Mouse (Mus musculus) forebrain, embryonic 13.5 days (tissue): ENCODE data around the gene Btbd11. TPM values are rescaled to one million over a fixed set of nuclear protein-coding genes. Genes with fewer than 3 reads are reported as not detected.

ENCODE experiments used
- ATAC-seq: fragments of 200-750 bp; cut with Nextera tagmentation; 2 replicates; pipeline ENCODE4 v1.8.0; 2017
- H3K27ac ChIP-seq: fragments of 300-500 bp; sonication (generic); 2 replicates; pipeline ENCODE4 v1.5.1; 2015; ENCODE audit warnings: inconsistent platforms, mild to moderate bottlenecking, moderate library complexity
- H3K27me3 ChIP-seq: fragments of 300-500 bp; sonication (generic); 2 replicates; pipeline ENCODE4 v1.6.1; 2015; ENCODE audit warnings: mild to moderate bottlenecking, inconsistent platforms
- H3K36me3 ChIP-seq: fragments of 300-500 bp; sonication (generic); 2 replicates; pipeline ENCODE4 v1.6.1; 2015; ENCODE audit warnings: mild to moderate bottlenecking, inconsistent platforms; ENCODE audit not compliant: poor library complexity, severe bottlenecking
- H3K4me1 ChIP-seq: fragments of 300-500 bp; sonication (generic); 2 replicates; pipeline ENCODE4 v1.6.1; 2015; ENCODE audit warnings: inconsistent platforms
- H3K4me2 ChIP-seq: fragments of 300-500 bp; sonication (generic); 2 replicates; pipeline ENCODE4 v1.6.1; 2015; ENCODE audit warnings: inconsistent platforms, mild to moderate bottlenecking, moderate library complexity
- H3K4me3 ChIP-seq: fragments of 300-500 bp; sonication (generic); 2 replicates; pipeline ENCODE4 v1.5.1; 2015; ENCODE audit warnings: mild to moderate bottlenecking, inconsistent platforms
- H3K9ac ChIP-seq: fragments of 300-500 bp; sonication (generic); 2 replicates; pipeline ENCODE4 v1.6.1; 2015; ENCODE audit warnings: mild to moderate bottlenecking, inconsistent platforms
- H3K9me3 ChIP-seq: fragments of 300-500 bp; sonication (generic); replicated peaks from 2 replicates; pipeline ENCODE4 v1.6.1; 2016; ENCODE audit warnings: inconsistent platforms
- WGBS: fragments of 180-500 bp; shearing (Covaris S2); methylation state at CpG from one replicate; pipeline ENCODE4 v1.1.7; 2015; 5-methylcytosine and 5-hydroxymethylcytosine counted together
- polyA plus RNA-seq: library from polyadenylated mRNA; unstranded; fragments of >200 nt; fragmentation: Nextera tagmentation; extraction: Ambion mirVana; gene quantifications from 2 replicates; pipeline ENCODE4 v1.2.1, GENCODE M21; 2015

Btbd11 gene
- polyA plus RNA-seq = 4.5 and 7.7 TPM in 2 replicates

- H3K9ac ChIP-seq = peak within 1 kb of the TSS; percentile 75
- WGBS = under 1% methylated on average over 46 of the region's 46 CpGs
- peak within 1 kb of the TSS; percentile 99 for H3K4me2 ChIP-seq
- no peaks in the 10 kb centered on the region for H3K36me3 ChIP-seq
- H3K4me1 ChIP-seq = peaks cover 32% of the 10 kb centered on the region
- H3K27me3 ChIP-seq = peaks cover 24% of the 10 kb centered on the region; the same call in 1 of the 2 replicates
- H3K9me3 ChIP-seq = no peaks in the 10 kb centered on the region
- peak within 1 kb of the TSS; percentile 62 for H3K4me3 ChIP-seq
- ATAC-seq = peak; percentile 95
- no peak within 1 kb of the TSS; the same call in 1 of the 2 replicates for H3K27ac ChIP-seq
Measured at GRCm38 (mm10) chr10:85386605-85387218, at the start of gene Btbd11. TSS of gene Btbd11 (plus strand) at chr10:85386814.

GRCm38 (mm10) chr10:85338733-85339132 is 47.9 kb upstream of the Btbd11 start:
- Histone ChIP-seq H3K4me3 (no peak overlapping the region), H3K4me2 (no peak overlapping the region), H3K4me1 (no peaks in the 10 kb centered on the region), H3K9ac (no peak overlapping the region), H3K36me3 (no peaks in the 10 kb centered on the region), H3K9me3 (peaks cover 5% of the 10 kb centered on the region; the same call in 1 of the 2 replicates), H3K27ac (no peak overlapping the region), H3K27me3 (no peaks in the 10 kb centered on the region)
- WGBS = 77% methylated on average over 12 of the region's 12 CpGs
- ATAC-seq = no peak

- Histone ChIP-seq H3K9me3 (peaks cover 5% of the 10 kb centered on the region; the same call in 1 of the 2 replicates), H3K27me3 (no peaks in the 10 kb centered on the region), H3K4me1 (no peaks in the 10 kb centered on the region), H3K9ac (no peak overlapping the region), H3K4me2 (no peak overlapping the region), H3K36me3 (no peaks in the 10 kb centered on the region), H3K27ac (no peak overlapping the region), H3K4me3 (no peak overlapping the region)
- no peak for ATAC-seq
- 92% methylated on average over 1 of the region's 1 CpGs for WGBS
Measured at GRCm38 (mm10) chr10:85341867-85342266, 44.7 kb upstream of the Btbd11 start.

GRCm38 (mm10) chr10:85347171-85347570 is 39.4 kb upstream of the Btbd11 start:
- Histone ChIP-seq H3K36me3 (no peaks in the 10 kb centered on the region), H3K4me3 (no peak overlapping the region), H3K9me3 (no peaks in the 10 kb centered on the region), H3K4me1 (no peaks in the 10 kb centered on the region), H3K27me3 (no peaks in the 10 kb centered on the region), H3K4me2 (no peak overlapping the region), H3K27ac (no peak overlapping the region), H3K9ac (no peak overlapping the region)
- WGBS = 84% methylated on average over 9 of the region's 9 CpGs
- no peak for ATAC-seq

- Histone ChIP-seq H3K4me2 (no peak overlapping the region), H3K27me3 (no peaks in the 10 kb centered on the region), H3K27ac (no peak overlapping the region), H3K9ac (no peak overlapping the region), H3K36me3 (no peaks in the 10 kb centered on the region), H3K4me1 (no peaks in the 10 kb centered on the region), H3K4me3 (no peak overlapping the region), H3K9me3 (no peaks in the 10 kb centered on the region)
- ATAC-seq = no peak
- 84% methylated on average over 2 of the region's 2 CpGs for WGBS
Measured at GRCm38 (mm10) chr10:85352505-85352904, 34.1 kb upstream of the Btbd11 start.

- Histone ChIP-seq H3K9ac (no peak overlapping the region), H3K9me3 (no peaks in the 10 kb centered on the region), H3K4me1 (no peaks in the 10 kb centered on the region), H3K4me3 (no peak overlapping the region), H3K27ac (no peak overlapping the region), H3K4me2 (no peak overlapping the region), H3K27me3 (no peaks in the 10 kb centered on the region), H3K36me3 (no peaks in the 10 kb centered on the region)
- WGBS = 93% methylated on average over 1 of the region's 1 CpGs
- no peak for ATAC-seq
Measured at GRCm38 (mm10) chr10:85354270-85354669, 32.3 kb upstream of the Btbd11 start.

GRCm38 (mm10) chr10:85359501-85360066 is 27.0 kb upstream of the Btbd11 start:
- Histone ChIP-seq H3K9me3 (no peaks in the 10 kb centered on the region), H3K27me3 (no peaks in the 10 kb centered on the region), H3K9ac (no peak overlapping the region), H3K36me3 (no peaks in the 10 kb centered on the region), H3K4me3 (no peak overlapping the region), H3K4me2 (no peak overlapping the region), H3K4me1 (peaks cover 6% of the 10 kb centered on the region; the same call in 1 of the 2 replicates), H3K27ac (no peak overlapping the region)
- ATAC-seq = no peak
- WGBS = 87% methylated on average over 3 of the region's 3 CpGs

- Histone ChIP-seq H3K4me1 (peaks cover 6% of the 10 kb centered on the region; the same call in 1 of the 2 replicates), H3K27ac (no peak overlapping the region), H3K36me3 (no peaks in the 10 kb centered on the region), H3K9me3 (no peaks in the 10 kb centered on the region), H3K9ac (no peak overlapping the region), H3K4me3 (no peak overlapping the region), H3K27me3 (no peaks in the 10 kb centered on the region), H3K4me2 (no peak overlapping the region)
- 61% methylated on average over 9 of the region's 9 CpGs for WGBS
- peak; percentile 53 for ATAC-seq
Measured at GRCm38 (mm10) chr10:85362766-85363442, 23.7 kb upstream of the Btbd11 start.

- H3K9ac ChIP-seq = no peak overlapping the region
- WGBS = 89% methylated on average over 10 of the region's 10 CpGs
Measured at GRCm38 (mm10) chr10:85366876-85367275, 19.7 kb upstream of the Btbd11 start.

GRCm38 (mm10) chr10:85371309-85371708 is 15.3 kb upstream of the Btbd11 start:
- H3K9me3 ChIP-seq = no peaks in the 10 kb centered on the region
- H3K4me3 ChIP-seq = no peak overlapping the region
- H3K36me3 ChIP-seq = no peaks in the 10 kb centered on the region
- no peaks in the 10 kb centered on the region for H3K27me3 ChIP-seq
- H3K9ac ChIP-seq = no peak overlapping the region
- no peaks in the 10 kb centered on the region for H3K4me1 ChIP-seq
- 69% methylated on average over 2 of the region's 2 CpGs for WGBS
- H3K4me2 ChIP-seq = no peak overlapping the region
- no peak for ATAC-seq
- H3K27ac ChIP-seq = no peak overlapping the region

More at GRCm38 (mm10) chr10:85366876-85367275, 19.7 kb upstream of the Btbd11 start:
- Histone ChIP-seq H3K27ac (no peak overlapping the region), H3K4me3 (no peak overlapping the region), H3K27me3 (no peaks in the 10 kb centered on the region), H3K4me2 (no peak overlapping the region), H3K36me3 (no peaks in the 10 kb centered on the region), H3K4me1 (peaks cover 6% of the 10 kb centered on the region; the same call in 1 of the 2 replicates), H3K9me3 (no peaks in the 10 kb centered on the region)
- no peak for ATAC-seq

- H3K9ac ChIP-seq = no peak overlapping the region
- 82% methylated on average over 4 of the region's 4 CpGs for WGBS
- H3K4me1 ChIP-seq = no peaks in the 10 kb centered on the region
- H3K27ac ChIP-seq = no peak overlapping the region
- no peak overlapping the region for H3K4me3 ChIP-seq
- H3K9me3 ChIP-seq = no peaks in the 10 kb centered on the region
- H3K4me2 ChIP-seq = no peak overlapping the region
- H3K36me3 ChIP-seq = no peaks in the 10 kb centered on the region
- H3K27me3 ChIP-seq = no peaks in the 10 kb centered on the region
- ATAC-seq = no peak
Measured at GRCm38 (mm10) chr10:85372108-85372507, 14.5 kb upstream of the Btbd11 start.

- H3K27me3 ChIP-seq = no peaks in the 10 kb centered on the region
- H3K36me3 ChIP-seq = no peaks in the 10 kb centered on the region
- H3K4me1 ChIP-seq = no peaks in the 10 kb centered on the region
- H3K9me3 ChIP-seq = no peaks in the 10 kb centered on the region
- no peak overlapping the region for H3K9ac ChIP-seq
- no peak overlapping the region for H3K4me3 ChIP-seq
- no peak overlapping the region for H3K4me2 ChIP-seq
- H3K27ac ChIP-seq = no peak overlapping the region
- ATAC-seq = no peak
- WGBS = 28% methylated on average over 8 of the region's 8 CpGs
Measured at GRCm38 (mm10) chr10:85378972-85379371, 7.6 kb upstream of the Btbd11 start.
